Mouse (Mus musculus): ENCODE data around the gene Slpi.

Gene Slpi

GRCm38 (mm10) chr2:164389020-164389419, at the start of gene Slpi:
TSS of gene Slpi (minus strand) at chr2:164389095.
- no peak for DNase-seq (ENCODE audit: low read depth, low spot score)

DNA sequence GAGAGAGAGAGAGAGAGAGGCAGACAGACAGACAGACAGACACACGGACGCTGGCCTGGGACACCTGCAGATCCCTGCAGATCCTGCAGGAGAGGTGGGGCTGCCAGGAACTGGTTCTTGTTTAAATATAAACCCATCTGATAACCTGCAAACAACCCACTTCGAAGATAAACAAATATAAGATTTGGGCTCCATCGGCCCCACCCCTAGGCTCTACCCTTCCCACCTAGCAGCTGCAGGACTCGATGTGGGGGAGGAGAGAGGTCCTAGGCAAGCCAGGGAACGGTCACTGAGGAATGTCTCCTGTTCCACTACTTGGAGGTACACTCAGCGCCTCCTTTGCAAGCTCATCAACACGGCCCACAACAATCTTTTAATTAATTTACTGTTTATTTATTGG, 49.4 kb upstream of the Slpi start:
- no peak for DNase-seq (ENCODE audit: low read depth, low spot score)

- no peak for DNase-seq (ENCODE audit: low read depth, low spot score)
Observed at GRCm38 (mm10) chr2:164437710-164438109, 48.8 kb upstream of the Slpi start.

DNA sequence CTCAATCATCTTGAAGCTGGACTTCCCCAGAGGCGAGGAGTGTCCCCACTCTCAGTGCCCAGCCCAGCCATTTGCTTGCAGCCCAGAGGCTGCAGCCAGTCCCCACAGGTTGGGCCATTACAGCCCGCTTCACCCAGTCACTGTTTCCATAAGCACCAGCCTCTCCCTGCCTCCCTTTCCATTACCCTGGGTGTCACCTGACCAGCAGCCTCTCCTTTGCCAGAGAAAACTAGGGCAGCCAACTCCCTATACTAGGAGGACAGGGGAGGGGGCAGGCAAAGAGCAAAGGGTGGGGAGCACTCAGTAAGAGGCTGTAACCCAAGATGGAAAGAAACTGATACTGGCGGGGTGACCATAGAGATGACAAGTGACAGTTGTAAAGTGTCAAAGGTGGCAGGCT, 48.1 kb upstream of the Slpi start:
- DNase-seq (ENCODE audit: low read depth, low spot score): no peak

DNA sequence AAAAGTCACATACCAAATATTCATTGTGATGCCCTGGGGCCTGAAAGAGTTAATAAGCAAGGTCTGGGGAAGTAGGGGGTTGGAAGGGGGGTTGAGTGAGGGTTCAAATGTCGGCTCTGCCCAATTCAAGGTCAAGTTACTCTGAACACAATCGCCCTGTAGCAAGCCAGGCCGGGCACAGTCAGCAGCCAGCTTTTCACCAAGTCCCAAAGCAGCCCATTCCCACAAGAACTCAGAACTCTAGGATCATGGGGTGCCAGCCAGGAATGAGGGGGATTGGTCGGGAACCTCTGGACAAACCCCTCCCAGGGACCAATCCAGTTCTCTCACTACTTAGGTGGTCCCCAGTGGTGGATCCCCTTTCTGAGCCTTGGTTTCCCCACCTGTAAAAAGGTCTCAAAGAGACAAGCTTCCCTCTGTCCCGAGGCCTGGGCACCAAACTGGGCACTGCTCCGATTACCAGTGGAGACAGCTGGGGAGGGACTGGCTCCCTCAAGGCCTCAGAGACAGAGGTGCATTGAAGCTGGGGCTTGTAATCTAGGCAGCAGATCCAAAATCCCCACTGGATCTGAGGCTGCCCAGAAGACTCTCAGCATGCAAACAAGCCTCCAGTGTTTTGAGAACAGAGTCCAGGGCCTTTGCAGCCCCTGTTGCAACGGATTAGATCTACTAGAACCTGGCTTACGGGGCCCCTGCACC, 47.5 kb upstream of the Slpi start:
- DNase-seq (ENCODE audit: low read depth, low spot score): no peak

- DNase-seq (ENCODE audit: low read depth, low spot score): no peak
Observed at GRCm38 (mm10) chr2:164435216-164436090, 46.6 kb upstream of the Slpi start.

- no peak for DNase-seq (ENCODE audit: low read depth, low spot score)
Observed at GRCm38 (mm10) chr2:164434681-164435080, 45.8 kb upstream of the Slpi start.

GRCm38 (mm10) chr2:164433278-164433895, 44.5 kb upstream of the Slpi start:
- no peak for DNase-seq (ENCODE audit: low read depth, low spot score)

GRCm38 (mm10) chr2:164432541-164433191, 43.8 kb upstream of the Slpi start:
- DNase-seq (ENCODE audit: low read depth, low spot score): no peak

- no peak for DNase-seq (ENCODE audit: low read depth, low spot score)
Observed at GRCm38 (mm10) chr2:164431676-164432465, 43.0 kb upstream of the Slpi start.

- DNase-seq (ENCODE audit: low read depth, low spot score): no peak
Observed at GRCm38 (mm10) chr2:164430697-164431096, 41.8 kb upstream of the Slpi start.

DNA sequence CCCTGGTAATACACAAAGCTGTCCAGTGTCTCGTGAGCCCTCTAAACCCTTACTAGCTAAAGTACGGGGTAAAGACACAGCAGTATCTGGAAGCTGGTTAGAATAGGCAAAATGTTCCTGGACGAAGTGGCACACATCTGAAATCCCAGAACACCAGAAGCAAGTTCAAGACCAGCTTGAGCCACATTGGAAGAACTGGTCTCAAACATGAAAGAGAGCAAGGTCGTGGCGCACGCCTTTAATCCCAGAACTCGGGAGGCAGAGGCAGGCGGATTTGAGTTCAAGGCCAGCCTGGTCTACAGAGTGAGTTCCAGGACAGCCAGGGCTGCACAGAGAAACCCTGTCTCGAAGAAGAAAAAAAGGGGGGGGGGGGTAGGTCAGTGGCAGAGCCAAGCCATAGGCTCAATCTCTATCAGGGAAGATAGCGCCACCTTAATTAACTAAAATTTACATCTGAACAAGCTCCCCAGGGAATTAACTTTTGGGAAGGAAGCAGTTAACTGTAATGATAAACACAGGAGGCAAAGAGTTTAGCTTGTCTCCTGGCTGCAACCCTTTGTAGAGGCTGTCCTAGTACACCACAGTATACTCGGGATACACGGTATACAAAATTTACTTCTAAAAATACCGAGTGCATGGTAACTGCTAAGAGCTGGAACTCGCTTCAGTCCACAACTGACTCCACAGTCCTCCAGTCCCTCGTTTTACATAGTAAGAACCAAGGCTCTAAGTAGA, 41.2 kb upstream of the Slpi start:
- no peak for DNase-seq (ENCODE audit: low read depth, low spot score)

GRCm38 (mm10) chr2:164428451-164428850, 39.6 kb upstream of the Slpi start:
- no peak for DNase-seq (ENCODE audit: low read depth, low spot score)

- no peak for DNase-seq (ENCODE audit: low read depth, low spot score)
Observed at GRCm38 (mm10) chr2:164426952-164427351, 38.1 kb upstream of the Slpi start.

- DNase-seq (ENCODE audit: low read depth, low spot score): no peak
Observed at GRCm38 (mm10) chr2:164426121-164426520, 37.2 kb upstream of the Slpi start.

DNA sequence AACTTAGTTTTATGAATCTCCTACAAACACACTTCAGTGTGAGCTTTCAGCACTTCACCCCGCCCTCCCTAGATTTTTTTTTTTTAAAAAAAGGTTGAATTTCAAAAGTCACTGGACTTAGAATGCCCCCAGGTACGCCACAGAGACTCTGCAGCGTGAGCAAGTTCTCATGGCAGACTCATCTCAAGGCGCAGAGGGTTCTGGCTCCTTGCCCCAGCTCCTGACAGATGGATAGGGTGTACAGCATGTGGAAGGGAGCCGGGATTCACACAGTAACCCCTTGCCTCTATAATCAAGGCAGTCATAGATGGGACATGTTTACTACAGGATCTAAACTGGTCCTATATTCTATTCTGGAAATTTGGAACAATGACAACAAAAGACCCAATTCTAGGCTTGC, 36.5 kb upstream of the Slpi start:
- no peak for DNase-seq (ENCODE audit: low read depth, low spot score)

DNA sequence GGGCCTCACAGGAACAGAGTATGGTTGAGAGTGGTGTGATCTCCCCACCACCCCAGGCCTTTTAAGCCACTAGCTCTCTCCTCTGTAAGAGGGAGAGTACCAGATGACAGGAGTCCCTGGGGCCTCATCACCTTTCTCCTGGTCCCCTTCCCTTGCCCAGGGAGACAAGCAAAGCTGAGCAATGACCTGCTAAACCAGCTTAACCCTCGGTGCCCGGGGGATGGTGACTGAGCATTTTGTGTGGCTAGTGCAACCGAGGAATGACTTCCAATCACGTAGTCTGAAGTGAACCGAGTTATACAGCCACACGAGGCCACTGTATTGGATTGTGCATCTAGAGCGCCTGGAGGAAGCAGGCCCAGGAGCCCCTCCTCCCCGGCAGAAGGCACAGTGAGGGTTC, 35.5 kb upstream of the Slpi start:
- DNase-seq (ENCODE audit: low read depth, low spot score): no peak

DNA sequence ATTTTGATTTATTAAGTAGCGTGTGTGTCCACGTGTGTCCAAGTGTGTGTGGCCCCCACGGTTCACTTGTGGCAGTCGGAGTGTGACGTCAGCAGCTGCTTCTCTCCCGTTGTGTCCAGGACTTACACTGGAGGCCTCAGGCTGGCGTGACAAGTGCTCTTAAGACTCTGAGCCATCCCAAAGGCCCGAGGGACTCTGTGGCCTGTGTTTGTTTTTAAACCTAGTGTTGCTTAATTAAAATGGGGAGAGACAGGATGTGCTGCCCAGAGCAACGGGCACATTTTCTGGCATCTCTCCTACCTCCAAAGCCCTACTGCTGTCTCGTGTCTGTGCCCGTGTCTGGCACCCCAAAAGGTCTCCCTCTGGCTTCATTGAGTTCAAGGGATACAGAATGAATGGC, 34.6 kb upstream of the Slpi start:
- DNase-seq (ENCODE audit: low read depth, low spot score): no peak

- DNase-seq (ENCODE audit: low read depth, low spot score): no peak
Observed at GRCm38 (mm10) chr2:164422675-164423393, 33.9 kb upstream of the Slpi start.

DNA sequence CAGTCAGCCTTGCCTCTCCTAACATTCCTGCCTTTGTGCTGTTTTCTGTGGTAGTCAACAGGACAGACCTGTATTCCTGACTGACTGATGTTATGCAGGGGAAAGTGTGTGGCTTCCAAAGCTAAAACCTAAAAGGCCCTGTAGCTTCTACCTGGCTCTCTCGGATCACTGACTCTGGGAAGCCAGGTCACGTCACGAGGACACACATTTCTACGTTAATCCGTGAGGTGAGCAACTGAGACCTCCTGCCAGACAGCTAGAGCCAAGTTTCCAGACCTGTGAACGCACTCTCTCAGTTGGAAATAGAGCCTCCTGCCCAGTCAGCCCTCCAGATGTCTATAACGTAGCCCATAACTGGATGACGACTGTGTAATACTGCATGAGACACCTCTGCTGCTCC, 33.1 kb upstream of the Slpi start:
- no peak for DNase-seq (ENCODE audit: low read depth, low spot score)
